Mouse (Mus musculus) embryonic fibroblast, embryonic 13.5 days (primary cell): Measurements from ENCODE around the gene Ccdc106.

Source experiments
- CTCF ChIP-seq: IDR thresholded peaks from 2 replicates; pipeline ENCODE4 v1.5.1; 2011; ENCODE audit warnings: mild to moderate bottlenecking, control low read depth, low read length, moderate library complexity, borderline replicate concordance; ENCODE audit not compliant: insufficient read depth
- POLR2A ChIP-seq: IDR thresholded peaks from 2 replicates; pipeline ENCODE4 v1.6.1; 2011; ENCODE audit warnings: low read depth, mild to moderate bottlenecking, control low read depth, low read length, moderate library complexity

DNA sequence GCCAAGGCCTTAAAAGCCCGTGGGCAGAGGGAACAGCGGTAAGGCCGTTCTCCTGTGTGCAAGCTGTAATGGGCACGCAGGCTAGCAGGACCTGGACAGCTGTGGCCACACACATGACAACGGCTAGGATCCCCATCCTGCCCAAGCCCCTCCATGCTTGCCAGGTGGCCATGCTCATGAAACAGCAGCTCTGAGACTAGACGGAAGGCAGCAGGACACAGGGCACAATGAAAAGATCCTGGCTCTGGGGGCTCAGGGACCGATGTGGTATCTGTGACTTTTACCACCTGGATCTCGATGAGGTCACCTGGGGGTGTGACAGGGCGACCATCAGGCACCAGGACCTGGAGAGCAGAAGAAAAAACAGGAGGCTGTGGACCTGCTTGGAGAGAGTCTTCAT, 15.8 kb downstream of the Ccdc106 start:
- TF ChIP-seq CTCF = no peak
- TF ChIP-seq POLR2A = no peak
